ENCODE assay signal across 8 mouse cellular contexts in the genomic region with DNA sequence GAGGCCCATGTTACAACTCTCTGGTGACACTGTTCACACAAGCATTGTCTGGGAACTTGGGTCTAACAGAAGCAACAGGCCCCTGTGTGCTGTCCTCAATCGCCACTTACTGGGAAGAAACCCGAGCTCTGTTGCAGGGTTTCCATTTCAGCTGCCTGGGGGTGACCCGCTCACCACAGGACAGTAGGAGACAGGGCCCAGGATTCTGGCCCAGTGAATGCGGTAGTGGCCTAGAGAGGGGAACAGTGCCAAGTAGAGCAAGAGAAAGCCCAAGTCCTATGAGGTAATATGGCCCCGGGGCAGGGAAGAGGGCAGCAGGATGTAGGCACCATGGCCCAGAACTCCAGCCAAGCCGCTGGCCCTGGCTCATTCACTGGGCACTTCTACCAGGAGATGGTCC. TPM values are rescaled to one million over a fixed set of nuclear protein-coding genes. Genes with fewer than 3 reads are reported as not detected.
DNase-seq lines count a peak whose midpoint lies in the region.

No protein-coding gene starts in this region.

- peak; percentile 49 to 58 for DNase-seq in cerebellum, postnatal 10 days
- no peak for DNase-seq in cerebellum, adult 11-12 months
- DNase-seq in 416B (ENCODE audit: low read depth): peak; percentile 26
- peak; percentile 45 for DNase-seq in heart, adult 8-10 months (ENCODE audit: low spot score)
- DNase-seq in kidney, postnatal 4 days: peak; percentile 24 to 42
- no peak for DNase-seq in thymus, postnatal 10 days (ENCODE audit: low spot score in 2 of 2)
- DNase-seq in urinary bladder, postnatal 4 days (ENCODE audit: low spot score in 2 of 2): no peak
- no peak for DNase-seq in thymus, postnatal 14 days

RNA-seq across cellular contexts. Expression of gene Clip2, which starts 11.4 kb away (rescaled TPM):
- total RNA-seq in heart, adult 8-10 months (2022): 1 to 10 TPM; 4.5 to 6.8 (median 5.4) TPM

RNA-seq across cellular contexts. Expression of gene Syna, which starts 19.1 kb away (rescaled TPM):
- not detected for total RNA-seq in heart, adult 8-10 months (2022)

RNA-seq across cellular contexts. Expression of gene Rfc2, which starts 40.3 kb away (rescaled TPM):
- total RNA-seq in heart, adult 8-10 months (2022): 10 to 100 TPM; 21.6 to 26.0 (median 24.6) TPM

Comparison
In these comparisons a context has a peak if more than half of its experiments do, and no peak if none do; other contexts are left out.
1. DNase-seq: peak in cerebellum, postnatal 10 days (2 of 2), 416B (single experiment), heart, adult 8-10 months (single experiment) and kidney, postnatal 4 days (2 of 2); none in cerebellum, adult 11-12 months (single experiment), thymus, postnatal 10 days (0 of 2), urinary bladder, postnatal 4 days (0 of 2) and thymus, postnatal 14 days (single experiment).